Mouse (Mus musculus): ENCODE measurements at regions not wholly inside any gene's neighbourhood (a gene's known extent, or its start where the extent isn't known, plus 50 kb on each side); places are given as distances from the start of the nearest gene placed in this dataset.

DNA sequence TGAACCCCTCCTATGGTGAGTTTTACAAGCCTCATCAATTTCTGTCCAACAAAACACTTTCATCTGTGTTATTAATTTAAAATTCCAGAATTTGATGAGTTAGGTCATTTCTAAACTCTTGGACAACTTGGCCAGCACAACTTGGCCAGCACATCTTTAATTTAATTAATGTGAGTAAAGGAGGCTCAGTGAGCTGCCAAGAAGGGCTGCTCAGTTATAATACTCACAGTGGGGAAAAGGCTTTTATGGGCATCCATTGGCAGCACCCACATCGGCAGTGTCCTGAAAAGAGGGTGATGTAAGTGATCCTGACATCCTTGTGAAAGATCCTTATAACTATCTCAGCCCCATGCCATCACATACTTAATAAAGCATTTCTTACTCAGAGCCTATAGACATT is 359.2 kb upstream of the Gm6657 start:
- WGBS: 69% methylated on average over 1 of the region's 1 CpGs
- Histone ChIP-seq H3K27ac (ENCODE audit: low read depth, low read length) (no peak overlapping the region), H3K4me3 (ENCODE audit: low read depth, low read length) (no peak overlapping the region), H3K4me2 (replicated peaks; ENCODE audit: low read depth) (no peak overlapping the region), H3K9ac (ENCODE audit: low read depth, low read length) (no peak overlapping the region), H3K9me3 (ENCODE audit: control insufficient read depth) (no peaks in the 10 kb centered on the region), H3K36me3 (ENCODE audit: control insufficient read depth, insufficient read depth) (no peaks in the 10 kb centered on the region), H3K27me3 (replicated peaks; ENCODE audit: control insufficient read depth, insufficient read depth, low read length) (no peaks in the 10 kb centered on the region), H3K4me1 (replicated peaks; ENCODE audit: control insufficient read depth, insufficient read depth, low read length) (no peaks in the 10 kb centered on the region)
- TF ChIP-seq CTCF (IDR thresholded peaks at IDR 0.05; ENCODE audit: low read depth): no peak
- ATAC-seq: no peak

DNA sequence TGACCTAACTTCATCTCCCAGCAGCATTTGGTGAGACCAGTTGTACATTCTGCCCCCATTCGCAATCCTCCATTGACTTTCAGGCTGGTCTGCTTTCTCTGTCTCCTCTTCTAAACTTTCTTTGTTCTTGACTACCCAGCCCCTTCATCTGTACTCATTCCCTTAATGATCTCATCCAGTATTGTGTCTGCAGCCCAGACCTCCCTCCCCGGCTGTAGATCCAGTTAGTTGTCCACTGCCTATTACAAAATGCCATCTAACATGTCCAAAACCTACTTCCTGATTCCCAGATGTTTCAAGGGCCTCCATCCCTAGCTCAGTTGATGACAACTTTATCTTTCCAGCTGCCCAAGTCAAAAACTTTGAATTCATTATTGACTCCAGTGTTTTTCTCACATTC is 357.8 kb upstream of the Gm6657 start:
- ATAC-seq: no peak
- TF ChIP-seq CTCF (IDR thresholded peaks at IDR 0.05; ENCODE audit: low read depth): no peak

DNA sequence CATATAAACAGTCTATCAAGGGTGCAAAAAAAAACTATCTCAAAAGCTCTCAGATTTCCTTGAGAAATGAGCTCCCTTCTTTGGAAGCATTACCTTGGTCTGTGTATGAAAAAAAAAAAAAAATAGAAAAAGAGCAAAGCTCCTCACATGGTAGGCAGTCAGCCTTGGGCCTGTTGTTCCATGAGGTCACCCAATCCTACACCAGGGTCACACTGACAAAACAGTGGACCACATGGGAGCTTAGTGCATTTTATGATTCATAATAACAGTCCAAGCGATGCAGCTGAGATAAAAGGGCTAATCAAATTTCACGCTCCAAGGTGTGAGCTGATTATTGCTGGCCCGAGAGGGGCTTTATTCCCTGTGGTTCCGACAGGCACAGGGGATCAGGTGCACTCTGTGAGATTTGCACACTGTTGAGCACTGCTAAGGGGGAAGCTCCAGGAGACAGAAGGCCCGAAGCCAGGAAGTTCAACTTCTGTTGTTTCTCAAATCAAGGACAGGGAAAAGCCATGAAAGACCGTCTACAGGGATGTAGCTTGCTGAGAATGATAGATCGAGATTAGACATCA is 352.1 kb upstream of the Gm6657 start:
- WGBS: 77% methylated on average over 7 of the region's 7 CpGs
- H3K27ac ChIP-seq (ENCODE audit: low read depth, low read length): no peak overlapping the region
- TF ChIP-seq CTCF (IDR thresholded peaks at IDR 0.05; ENCODE audit: low read depth): no peak

More for the DNA sequence above, 357.8 kb upstream of the Gm6657 start:
- Histone ChIP-seq H3K9me3 (ENCODE audit: control insufficient read depth) (no peaks in the 10 kb centered on the region), H3K4me3 (ENCODE audit: low read depth, low read length) (no peak overlapping the region), H3K4me2 (replicated peaks; ENCODE audit: low read depth) (no peak overlapping the region), H3K9ac (ENCODE audit: low read depth, low read length) (no peak overlapping the region), H3K4me1 (replicated peaks; ENCODE audit: control insufficient read depth, insufficient read depth, low read length) (no peaks in the 10 kb centered on the region), H3K36me3 (ENCODE audit: control insufficient read depth, insufficient read depth) (no peaks in the 10 kb centered on the region), H3K27me3 (replicated peaks; ENCODE audit: control insufficient read depth, insufficient read depth, low read length) (no peaks in the 10 kb centered on the region), H3K27ac (ENCODE audit: low read depth, low read length) (no peak overlapping the region)
- WGBS: 86% methylated on average over 2 of the region's 2 CpGs

DNA sequence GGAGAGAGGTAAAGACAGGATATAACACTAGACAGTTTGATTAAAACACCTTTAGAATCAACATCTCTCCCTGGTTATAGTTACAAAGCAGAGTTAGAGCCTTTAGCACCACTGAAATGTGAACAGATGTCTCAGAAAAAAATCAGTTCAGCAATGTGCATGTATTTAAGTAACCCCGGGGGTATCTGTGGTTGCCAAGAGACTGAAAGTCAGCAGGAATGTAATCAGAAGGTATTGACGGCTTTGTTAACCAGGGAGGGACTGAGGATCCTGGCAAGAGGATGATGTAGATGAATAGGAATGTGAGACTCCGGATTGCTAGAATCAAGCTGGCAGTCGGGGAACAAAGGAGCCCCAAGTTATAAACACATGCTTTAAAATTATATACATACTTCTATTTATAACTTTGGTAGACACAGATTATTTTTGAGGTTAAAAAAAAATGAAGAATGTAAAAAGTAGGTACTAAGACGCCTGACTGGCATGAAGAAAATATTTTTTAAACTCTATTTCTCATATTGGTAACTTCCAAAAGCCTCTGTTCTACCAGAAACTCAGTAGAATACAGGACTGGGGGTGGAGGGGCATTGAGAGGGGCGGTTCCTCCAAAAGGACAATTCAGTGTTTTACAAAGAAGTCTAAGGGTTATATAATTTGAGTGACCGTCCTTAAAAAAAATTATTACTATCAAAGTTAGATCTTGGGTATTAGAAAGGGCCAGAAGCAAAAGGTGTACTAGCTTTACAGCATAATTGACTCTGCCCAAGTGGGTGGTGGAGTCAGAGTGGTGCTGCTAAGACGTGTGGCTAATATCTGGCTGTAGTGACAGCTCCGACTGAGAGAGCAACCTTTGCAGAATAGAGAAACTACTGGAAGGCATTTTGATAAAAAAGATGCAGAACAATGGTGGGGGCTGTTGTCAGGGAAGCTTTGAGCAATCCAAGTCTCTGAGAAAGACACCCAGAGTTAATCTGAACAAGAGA is 341.2 kb upstream of the Gm6657 start:
- TF ChIP-seq CTCF (IDR thresholded peaks at IDR 0.05; ENCODE audit: low read depth): no peak
- Histone ChIP-seq H3K27me3 (replicated peaks; ENCODE audit: control insufficient read depth, insufficient read depth, low read length) (no peaks in the 10 kb centered on the region), H3K27ac (ENCODE audit: low read depth, low read length) (no peak overlapping the region), H3K4me3 (ENCODE audit: low read depth, low read length) (no peak overlapping the region), H3K4me1 (replicated peaks; ENCODE audit: control insufficient read depth, insufficient read depth, low read length) (no peaks in the 10 kb centered on the region), H3K4me2 (replicated peaks; ENCODE audit: low read depth) (no peak overlapping the region), H3K36me3 (ENCODE audit: control insufficient read depth, insufficient read depth) (no peaks in the 10 kb centered on the region), H3K9ac (ENCODE audit: low read depth, low read length) (no peak overlapping the region), H3K9me3 (ENCODE audit: control insufficient read depth) (no peaks in the 10 kb centered on the region)
- no peak for ATAC-seq
- 26% methylated on average over 9 of the region's 9 CpGs for WGBS

More for the DNA sequence above, 352.1 kb upstream of the Gm6657 start:
- Histone ChIP-seq H3K4me1 (replicated peaks; ENCODE audit: control insufficient read depth, insufficient read depth, low read length) (no peaks in the 10 kb centered on the region), H3K36me3 (ENCODE audit: control insufficient read depth, insufficient read depth) (no peaks in the 10 kb centered on the region), H3K4me3 (ENCODE audit: low read depth, low read length) (no peak overlapping the region), H3K4me2 (replicated peaks; ENCODE audit: low read depth) (no peak overlapping the region), H3K9me3 (ENCODE audit: control insufficient read depth) (no peaks in the 10 kb centered on the region), H3K27me3 (replicated peaks; ENCODE audit: control insufficient read depth, insufficient read depth, low read length) (no peaks in the 10 kb centered on the region), H3K9ac (ENCODE audit: low read depth, low read length) (no peak overlapping the region)
- ATAC-seq: no peak

DNA sequence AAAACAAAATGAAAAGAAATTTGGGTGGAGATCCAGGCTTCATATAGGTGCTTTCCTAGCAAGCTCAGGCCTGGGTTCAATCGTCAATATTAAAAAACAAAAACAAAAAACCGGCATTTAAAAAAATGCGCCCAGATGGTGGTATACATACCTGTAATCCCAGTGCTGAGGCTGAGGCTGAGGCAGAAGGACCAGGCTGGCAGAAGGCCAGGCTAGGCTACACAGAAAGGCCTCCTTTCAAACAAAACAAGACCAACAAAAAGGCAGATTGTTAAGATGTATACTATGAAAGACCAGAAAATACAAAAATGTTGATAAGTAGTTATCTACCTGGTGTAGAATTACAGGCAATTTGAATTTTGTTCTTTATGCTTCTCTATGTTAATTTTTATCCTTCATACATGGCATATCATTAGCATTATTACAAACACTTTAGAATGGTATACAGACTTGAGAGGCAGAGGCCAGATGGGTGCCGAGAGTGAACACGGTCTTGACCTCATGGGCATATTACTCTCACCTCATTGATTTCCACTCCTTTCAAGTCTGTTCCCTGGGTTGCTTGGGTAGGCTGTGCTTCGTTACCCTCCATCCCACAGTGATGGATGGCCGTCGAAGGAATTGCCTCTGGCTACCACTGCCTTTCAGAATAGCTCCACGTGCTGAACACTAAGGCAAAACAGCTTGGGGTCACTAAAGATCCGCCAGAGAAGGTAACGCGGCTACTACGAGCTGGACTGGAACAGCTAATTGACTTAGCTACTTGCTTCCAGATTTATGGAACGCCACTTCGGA is 339.6 kb upstream of the Gm6657 start:
- Histone ChIP-seq H3K4me1 (replicated peaks; ENCODE audit: control insufficient read depth, insufficient read depth, low read length) (no peaks in the 10 kb centered on the region), H3K27ac (ENCODE audit: low read depth, low read length) (no peak overlapping the region), H3K27me3 (replicated peaks; ENCODE audit: control insufficient read depth, insufficient read depth, low read length) (no peaks in the 10 kb centered on the region), H3K36me3 (ENCODE audit: control insufficient read depth, insufficient read depth) (no peaks in the 10 kb centered on the region), H3K9me3 (ENCODE audit: control insufficient read depth) (no peaks in the 10 kb centered on the region), H3K4me2 (replicated peaks; ENCODE audit: low read depth) (no peak overlapping the region), H3K9ac (ENCODE audit: low read depth, low read length) (no peak overlapping the region), H3K4me3 (ENCODE audit: low read depth, low read length) (no peak overlapping the region)
- WGBS: 74% methylated on average over 15 of the region's 15 CpGs
- TF ChIP-seq CTCF (IDR thresholded peaks at IDR 0.05; ENCODE audit: low read depth): no peak
- ATAC-seq: no peak

DNA sequence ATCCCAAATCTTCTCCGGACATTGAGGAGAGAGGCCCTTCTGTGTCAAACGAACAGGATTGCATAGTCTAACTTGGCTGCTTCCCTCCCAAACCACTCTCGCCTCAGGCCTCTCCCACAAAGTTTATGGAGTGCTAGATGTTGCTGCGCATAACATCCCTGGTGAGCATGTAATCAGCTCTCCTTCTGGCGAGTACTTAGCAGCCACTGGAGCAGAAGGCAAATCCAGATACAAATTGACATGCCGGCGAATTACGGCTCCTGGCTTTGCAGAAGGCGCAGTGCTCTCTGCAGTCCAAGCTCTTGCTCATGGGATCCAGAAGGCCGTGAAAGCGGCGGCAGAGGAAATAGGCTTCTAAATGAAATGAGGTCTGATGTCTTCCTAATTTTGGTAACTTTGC is 338.2 kb upstream of the Gm6657 start:
- ATAC-seq: no peak
- H3K9ac ChIP-seq (ENCODE audit: low read depth, low read length): no peak overlapping the region
- H3K27ac ChIP-seq (ENCODE audit: low read depth, low read length): no peak overlapping the region
- H3K4me3 ChIP-seq (ENCODE audit: low read depth, low read length): no peak overlapping the region
- no peaks in the 10 kb centered on the region for H3K27me3 ChIP-seq (replicated peaks; ENCODE audit: control insufficient read depth, insufficient read depth, low read length)
- H3K4me2 ChIP-seq (replicated peaks; ENCODE audit: low read depth): no peak overlapping the region
- no peaks in the 10 kb centered on the region for H3K4me1 ChIP-seq (replicated peaks; ENCODE audit: control insufficient read depth, insufficient read depth, low read length)
- TF ChIP-seq CTCF (IDR thresholded peaks at IDR 0.05; ENCODE audit: low read depth): no peak
- H3K36me3 ChIP-seq (ENCODE audit: control insufficient read depth, insufficient read depth): no peaks in the 10 kb centered on the region
- H3K9me3 ChIP-seq (ENCODE audit: control insufficient read depth): no peaks in the 10 kb centered on the region
- 85% methylated on average over 12 of the region's 12 CpGs for WGBS
